Mouse (Mus musculus) liver (tissue): ENCODE results near the gene Myo5c.
A peak's percentile ranks its signal among the peaks of the same experiment; 100 is the strongest.

ENCODE experiments used
- DNase-seq: peaks from one replicate; pipeline ENCODE4 v3.0.0-alpha.2; 2020; ENCODE audit warnings: mixed read lengths

Gene Myo5c

DNA sequence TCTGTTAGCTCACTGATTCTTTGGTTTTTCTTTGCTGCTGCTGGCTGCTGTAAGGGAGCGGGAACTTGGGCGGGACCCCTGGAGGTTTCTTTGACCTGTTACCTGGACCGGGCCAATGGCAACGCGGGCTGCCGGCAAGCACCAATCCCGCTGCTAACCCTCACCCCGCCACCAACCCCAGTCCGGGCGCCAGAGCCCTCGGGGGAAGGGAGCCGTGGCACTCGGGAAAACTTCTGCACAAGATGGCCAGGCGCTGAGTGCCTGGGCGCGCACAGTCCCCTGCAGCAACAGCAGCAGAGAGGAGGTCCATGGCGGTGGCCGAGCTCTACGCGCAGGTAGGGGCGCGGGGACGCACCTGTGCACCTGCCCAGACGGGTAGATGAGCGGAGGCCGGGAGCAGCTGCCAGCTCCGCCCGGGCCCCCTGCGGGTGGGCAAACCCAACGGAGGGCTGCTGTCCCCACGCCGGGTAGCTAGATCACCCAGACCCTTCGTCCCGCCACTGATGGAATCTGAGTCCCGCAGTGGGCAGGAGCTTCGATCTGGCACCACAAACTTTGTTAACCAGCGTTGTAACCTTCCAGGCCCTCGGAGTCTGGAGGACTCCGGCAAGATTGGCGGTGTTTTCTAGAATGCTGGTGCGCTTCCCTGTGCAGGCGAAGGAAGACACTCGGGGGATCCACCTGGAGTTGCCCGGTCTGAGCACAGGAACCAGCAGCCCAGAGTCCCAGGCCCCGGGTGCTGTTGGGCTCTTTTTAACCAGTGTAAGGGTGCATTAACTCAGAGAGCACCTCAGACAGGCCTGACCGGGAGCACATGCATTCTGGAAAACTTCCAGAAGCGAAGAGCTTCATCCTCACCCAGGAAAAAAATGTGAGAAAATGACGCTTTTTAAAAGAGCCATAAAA lies at the start of gene Myo5c:
Gene Myo5c (plus strand): TSS at position 180 of the 906 bp plus-strand sequence.
- DNase-seq = peak; percentile 22

DNA sequence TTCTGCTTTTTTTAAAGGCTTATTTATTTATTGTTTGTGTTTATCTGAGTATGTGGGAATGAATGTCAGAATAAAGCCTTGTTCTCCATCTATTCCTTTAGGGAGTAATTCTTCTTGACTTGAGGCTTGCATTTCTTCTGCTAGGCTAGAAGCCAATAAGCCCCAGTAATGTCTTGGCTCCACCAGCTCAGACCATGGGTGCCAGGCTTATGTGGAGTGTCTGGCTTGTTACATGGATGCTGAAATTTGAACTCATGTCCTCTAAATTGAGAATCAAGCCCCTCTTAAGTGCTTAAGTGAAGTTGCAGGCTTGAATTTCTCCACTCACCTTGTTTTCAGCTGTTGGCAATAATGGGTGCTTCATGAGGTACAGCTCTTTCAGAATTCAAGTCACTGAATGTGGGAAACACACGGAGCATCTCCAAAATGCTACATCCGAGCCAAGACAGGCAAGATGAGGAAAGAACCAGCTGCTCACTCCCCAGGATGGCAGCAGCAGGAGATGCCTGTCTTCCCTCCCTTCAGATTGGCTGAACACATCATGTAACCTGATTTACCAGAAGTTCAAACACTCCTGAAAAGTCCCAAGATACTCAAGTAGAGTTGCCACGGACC lies 44.1 kb upstream of the Myo5c start:
- no peak for DNase-seq

DNA sequence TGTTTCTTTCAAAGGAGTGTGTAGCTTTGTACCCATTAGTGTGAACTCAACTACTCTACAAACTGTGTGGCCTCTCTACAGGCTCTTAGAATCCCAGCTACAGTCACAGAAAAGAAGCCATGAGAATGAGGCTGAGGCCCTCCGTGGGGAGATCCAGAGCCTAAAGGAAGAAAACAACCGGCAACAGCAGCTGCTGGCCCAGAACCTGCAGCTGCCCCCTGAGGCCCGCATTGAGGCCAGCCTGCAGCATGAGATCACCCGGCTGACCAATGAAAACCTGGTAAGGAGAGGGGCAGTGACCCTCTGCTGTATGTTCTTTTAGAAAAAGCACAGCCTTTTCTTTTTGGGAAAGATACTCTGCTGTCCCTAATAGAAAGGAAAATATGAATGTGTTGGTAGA lies 38.0 kb upstream of the Myo5c start:
- DNase-seq = no peak

DNA sequence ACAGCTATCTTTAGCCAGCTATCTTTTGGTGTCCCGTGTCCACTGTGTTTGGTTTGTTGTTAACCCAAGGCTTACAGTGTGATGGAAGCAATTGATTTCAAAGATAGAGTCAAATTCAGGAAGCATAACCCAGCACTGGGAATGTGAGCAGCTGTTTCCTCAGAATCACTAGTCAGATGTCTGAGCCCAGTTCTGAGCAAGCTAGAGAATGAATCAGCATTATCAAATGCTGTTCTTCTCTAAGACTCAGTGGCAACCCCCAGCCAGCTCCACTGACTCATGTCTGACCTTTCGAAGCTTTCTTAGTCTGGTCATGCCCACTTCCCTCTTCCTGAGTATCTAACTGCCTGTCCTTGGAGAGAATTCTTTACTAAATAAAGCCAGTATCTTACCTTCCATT lies 35.5 kb upstream of the Myo5c start:
- no peak for DNase-seq

DNA sequence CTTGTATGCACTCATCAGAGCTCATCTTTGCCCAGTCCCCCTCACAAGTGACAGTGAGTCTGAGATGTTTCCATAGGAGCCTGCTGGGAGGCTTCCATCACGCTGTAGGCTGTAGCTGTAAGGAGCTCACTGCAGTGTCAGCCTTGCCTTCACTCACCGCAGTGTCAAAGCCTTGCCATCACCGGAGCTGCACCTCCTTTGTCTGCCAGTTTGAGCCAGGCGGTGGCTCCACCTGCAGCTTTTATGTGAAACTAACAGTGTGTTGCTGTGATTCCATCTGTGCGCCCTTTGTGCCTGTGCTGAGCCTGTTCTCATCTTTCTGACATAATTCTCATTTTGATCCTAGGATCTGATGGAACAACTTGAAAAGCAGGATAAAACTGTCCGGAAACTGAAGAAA lies 34.5 kb upstream of the Myo5c start:
- no peak for DNase-seq

DNA sequence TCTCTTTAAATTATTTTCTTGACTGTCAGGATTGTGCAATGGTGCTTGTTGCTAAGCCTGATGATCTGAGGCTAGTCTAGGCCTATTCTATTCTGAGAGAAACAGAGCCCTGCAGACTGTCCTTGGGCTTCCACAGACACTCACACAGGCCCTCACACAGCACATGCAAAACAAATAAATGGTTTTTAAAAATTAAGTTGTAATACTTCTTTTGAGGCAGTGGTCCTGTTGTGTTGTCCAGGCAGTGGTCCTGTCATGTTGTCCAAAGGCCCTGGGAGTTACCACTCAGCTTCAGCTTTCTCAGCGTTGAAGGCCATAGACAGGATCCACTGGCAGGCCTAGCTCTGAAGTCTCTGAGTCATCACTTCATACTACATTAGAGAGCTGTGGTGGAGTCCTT lies 30.3 kb upstream of the Myo5c start:
- DNase-seq = no peak

DNA sequence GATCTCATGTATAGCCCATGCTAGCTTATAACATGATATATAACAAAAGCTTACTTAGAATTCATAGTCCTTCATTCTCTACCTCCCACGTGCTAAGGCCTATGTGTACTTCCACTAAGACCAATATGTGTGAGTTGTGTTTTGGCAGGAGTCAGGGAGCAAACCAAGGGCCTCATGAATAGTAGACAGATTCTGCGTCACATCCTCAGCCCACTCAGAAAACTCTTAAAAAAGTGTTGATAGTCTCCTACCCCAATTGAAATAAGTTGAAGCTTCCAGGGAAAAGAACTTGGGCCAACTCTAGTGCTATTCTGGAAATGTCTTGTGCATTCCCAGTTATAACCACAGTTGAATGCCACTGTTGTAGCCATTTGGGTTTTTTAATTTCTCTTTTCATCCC lies 29.8 kb upstream of the Myo5c start:
- DNase-seq = no peak

DNA sequence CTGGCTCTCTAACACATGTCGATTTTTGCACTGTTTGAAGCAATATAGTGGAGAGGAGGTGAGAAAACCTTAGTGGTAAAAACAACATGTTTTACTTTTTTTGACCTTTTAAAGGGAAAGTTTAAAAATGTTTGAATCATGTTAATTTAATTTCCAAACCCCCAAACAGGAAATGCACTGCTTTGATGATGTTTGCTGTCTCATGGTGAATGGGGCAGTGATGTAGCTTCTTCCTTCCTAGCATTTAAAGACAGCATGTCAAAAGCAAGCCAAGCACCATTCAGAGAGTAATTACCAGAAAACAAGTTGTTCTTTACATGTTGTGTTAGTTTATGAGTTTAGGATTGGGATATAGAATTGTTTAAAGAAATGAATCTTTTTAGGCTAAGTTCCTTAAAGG lies 22.6 kb upstream of the Myo5c start:
- DNase-seq = no peak

DNA sequence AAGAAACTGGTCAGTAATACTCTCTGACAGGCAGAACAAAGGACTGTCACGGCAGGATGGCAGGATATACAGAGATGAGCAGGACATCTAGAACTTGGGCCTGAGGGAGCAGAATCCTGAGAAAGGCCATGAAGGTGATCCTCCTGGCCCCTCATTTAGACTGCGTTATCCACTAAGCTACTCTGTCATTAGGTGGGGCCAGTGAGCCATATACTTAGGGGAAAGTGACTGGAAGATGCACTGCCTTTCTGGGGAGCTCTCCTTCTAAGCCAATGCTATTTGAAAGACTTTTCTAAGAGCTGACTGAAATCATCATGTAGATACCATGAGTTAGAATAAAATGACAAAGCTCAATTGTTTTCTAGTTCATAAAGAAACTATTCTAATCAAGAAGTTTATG lies 21.6 kb upstream of the Myo5c start:
- no peak for DNase-seq

DNA sequence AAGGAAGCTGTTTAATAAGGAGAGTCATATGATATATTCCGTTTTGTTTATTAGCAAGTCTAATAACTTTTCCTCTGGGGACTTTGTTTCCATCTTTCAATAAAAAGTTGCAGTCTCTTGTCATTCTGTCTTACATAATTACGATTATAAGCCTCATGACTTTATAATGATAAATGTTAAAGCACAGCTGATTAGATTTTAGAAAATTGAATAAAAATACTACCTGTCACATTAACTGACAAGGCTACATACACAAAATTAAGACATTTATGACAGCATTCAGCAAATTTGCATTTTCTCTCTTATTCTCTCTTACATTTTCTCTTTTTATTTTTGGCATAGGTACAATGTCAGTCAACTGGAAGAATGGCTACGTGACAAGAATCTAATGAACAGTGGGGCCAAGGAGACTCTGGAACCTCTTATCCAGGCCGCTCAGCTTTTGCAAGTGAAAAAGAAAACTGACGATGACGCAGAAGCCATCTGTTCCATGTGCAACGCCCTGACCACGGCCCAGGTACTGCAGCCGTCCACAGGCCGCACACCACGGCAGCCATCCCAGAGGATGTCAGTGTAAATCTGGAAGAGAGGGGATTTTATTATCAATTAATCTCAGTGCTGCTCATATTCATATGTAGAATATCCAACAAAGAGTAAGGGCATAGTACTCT lies 16.9 kb upstream of the Myo5c start:
- no peak for DNase-seq

DNA sequence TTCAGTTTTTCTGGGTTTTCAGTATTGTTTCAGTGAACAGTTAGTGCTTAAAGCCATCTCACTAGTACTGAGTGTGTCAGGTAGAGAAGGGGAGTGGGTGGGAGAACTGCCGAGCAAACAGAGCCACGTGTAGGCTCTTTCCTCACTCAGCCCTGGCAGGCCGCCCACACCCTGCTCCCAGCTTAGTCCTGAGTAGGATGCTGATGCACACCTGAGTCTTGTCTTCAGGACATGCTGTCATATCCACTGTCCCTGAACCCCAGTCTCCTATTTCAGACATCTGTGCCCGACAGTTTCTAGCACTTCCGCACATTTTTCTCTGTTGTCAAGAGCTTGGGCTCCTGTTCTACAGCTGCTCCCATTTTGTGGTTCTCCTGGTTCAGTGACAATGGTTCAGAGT lies 11.9 kb upstream of the Myo5c start:
- DNase-seq = no peak

DNA sequence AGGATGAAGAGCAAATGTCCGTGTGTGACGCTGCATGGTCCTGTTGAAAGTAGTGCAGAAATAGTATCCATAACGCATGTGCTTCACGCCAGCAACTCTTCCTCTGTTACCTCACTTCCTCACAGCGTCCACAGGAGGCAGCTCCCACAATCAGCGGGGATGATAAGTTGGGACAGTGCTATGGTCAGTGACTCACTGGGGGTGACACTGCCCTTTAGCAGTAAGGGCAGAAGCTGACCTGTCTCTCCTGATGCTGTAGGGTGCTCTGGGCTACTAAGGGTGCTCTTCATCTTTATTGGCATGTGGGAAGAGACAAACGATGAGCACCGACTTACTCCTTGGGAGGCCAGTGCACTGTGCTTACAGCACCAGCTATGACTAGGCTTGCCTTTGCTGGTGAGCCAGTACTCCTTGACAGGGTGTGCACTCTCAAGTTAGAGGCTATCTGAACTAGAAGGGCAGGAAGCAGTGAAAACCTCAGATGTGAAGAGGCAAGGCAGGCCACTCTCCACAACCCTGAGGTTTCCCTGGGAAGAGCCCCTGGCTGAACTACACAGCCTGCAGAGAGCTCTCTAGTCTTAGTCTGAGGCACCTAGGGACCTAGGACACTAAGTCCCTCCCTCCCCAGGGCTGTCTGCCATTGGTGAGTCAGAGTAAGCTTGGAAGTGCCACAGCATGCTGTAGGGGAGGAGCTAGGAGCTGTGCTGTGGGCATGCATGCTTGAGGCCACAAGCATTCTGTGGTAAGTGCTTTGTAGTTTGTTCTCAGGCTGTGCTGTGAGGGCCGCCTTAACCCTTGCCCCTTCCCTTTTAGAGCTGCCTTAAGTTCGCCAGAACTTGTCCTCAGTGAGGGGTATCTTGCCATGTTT lies 10.2 kb upstream of the Myo5c start:
- DNase-seq = peak; percentile 28

DNA sequence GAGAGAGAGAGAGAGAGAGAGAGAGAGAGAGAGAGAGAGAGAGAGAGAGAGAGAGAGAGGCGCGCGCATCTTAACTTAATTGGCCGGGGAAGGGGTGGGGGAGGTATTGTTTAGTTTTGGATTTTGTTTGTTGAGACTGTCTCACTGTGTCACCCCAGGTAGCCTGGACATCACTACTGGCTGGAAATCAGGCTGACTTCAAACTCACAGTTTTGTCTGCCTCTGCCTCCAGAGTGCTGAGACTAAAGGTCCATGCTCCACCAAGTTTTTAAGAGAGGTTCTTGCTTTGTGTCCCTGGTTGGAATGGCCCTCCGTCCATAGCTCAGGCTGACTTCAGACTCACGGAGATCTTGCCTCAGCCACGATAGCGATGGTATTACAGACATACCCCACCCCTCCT lies 1.0 kb downstream of the Myo5c start:
- no peak for DNase-seq

DNA sequence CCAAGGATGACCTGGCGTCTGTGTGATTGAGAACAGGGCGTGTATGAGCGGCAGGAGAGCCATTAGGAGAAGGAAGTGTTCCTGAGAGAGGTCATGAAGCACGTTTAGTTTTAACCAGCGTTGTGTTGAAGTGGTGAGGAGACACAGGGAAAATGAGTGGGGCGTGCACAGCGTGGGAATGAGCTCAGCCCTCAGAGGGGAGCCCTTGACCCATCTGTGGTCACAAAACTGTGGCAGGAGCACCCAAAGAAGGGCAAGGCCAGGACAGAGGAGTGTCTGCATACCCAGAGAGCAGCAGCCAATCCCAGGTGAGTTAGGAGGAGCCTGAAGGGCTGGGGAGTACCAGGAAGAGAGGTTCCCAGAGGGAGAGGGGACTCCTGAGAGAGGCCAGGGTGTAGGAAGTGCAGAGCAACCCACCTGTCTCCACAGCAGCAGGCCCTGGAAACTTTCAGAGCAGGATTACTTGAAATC lies 2.5 kb downstream of the Myo5c start:
- no peak for DNase-seq

DNA sequence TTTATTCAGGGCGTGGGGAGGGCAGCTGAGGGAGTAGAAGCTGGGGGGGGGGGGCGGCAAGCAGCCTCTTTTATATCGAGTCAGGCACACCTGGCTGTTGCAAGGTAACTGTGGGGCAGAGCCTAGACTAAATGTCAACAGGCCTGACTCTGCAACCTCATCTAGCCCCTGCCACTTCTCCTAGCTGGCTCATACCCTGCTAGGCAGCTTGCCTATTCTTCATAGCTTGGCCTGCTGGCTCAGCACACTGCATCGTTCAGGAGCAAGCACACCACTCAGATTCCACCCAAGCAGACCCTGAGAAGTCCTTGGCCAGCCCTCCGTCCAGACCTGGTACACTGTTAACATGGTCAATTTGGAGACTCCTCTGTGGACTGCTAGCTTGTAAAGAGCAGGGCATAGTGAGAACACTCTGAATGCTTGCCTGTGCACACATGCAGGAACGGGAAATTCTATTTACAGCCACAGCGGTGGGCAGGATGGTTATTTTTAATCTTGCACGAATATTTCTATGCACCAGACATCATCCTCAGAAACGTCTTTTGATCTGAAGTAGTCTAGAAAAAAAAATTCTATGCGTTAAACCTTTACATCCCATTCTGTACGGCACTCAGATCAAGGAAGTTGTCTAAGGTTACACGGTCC lies 3.3 kb downstream of the Myo5c start:
- DNase-seq = no peak

DNA sequence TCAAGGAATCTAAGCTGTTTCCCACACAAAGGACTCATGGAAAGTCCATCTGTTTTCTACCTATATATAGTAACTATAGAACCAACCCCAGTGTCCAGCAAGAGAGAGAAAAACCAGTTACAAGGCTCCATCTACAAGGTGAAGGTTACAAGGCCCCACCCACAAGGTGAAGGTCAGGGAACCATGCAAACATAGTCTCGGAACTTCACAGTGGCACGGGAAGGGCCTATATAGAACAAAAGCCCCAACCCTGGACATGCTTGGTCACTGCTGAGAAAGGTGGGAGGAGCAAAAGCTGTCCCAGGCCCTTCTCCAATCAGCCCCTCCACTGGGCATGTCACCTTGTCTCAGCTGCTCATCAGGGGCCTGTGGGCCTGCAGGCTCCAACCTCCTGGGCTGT lies 3.9 kb downstream of the Myo5c start:
- DNase-seq = no peak

DNA sequence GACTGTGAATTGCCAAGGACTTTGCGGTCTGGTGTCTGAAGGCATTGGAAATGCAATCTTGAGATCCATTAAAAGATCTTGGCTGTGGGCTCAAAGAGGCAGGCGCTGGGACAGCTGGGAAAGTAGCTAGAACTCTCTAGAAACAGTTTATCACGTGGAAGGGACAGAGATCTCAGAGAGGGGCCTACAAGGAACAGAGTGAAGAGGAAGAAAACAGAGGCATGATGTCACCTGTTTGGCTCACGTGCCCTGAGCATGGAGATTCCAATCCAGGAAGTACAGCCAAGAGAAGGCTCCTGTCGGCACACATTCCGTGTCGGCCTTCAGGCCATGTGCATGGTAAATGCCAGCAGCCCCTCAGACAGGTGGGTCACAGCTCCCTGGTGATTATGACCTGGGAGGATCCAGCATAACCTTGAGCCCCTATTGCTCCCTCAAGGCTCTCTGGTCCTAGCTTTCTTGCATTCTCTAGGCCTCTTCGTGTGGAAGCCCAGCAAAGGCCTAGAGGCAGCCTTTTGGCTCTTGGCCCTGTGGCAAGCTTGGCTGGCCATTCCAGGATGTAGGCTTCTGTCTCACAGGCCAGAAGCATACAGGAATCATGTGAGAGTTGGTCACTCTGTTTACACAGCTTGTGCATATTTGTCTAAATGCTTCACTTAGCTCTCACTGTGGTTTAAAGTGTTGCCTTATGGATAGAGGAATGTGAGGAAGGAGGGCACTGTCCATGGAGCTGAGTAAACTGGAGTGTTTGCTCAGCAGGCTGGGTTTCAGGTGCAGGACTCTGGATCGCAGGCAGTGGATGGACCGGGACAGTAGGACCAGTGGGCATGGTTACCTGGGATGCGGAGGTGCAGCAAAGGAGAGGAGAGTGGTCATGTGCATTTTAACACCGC lies 4.8 kb downstream of the Myo5c start:
- no peak for DNase-seq

DNA sequence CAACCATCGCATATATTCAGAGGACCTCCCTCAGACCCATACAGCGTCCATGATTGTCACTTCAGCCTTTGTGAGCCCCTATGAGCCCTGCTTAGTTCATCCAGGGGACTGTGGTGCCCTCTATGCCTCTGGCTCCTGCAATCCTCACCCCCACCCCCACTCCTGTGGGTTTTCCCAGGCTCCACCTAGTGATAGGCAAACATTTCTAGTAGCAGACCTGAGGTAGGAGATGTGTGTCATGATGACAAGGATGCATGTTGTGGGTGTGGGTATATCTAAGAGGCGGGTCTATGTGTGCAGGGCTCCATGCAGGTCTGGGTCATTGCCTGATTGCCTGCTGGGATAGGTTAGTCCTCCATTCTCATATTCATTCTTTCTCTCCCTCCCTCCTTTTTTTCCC lies 6.4 kb downstream of the Myo5c start:
- DNase-seq = no peak

DNA sequence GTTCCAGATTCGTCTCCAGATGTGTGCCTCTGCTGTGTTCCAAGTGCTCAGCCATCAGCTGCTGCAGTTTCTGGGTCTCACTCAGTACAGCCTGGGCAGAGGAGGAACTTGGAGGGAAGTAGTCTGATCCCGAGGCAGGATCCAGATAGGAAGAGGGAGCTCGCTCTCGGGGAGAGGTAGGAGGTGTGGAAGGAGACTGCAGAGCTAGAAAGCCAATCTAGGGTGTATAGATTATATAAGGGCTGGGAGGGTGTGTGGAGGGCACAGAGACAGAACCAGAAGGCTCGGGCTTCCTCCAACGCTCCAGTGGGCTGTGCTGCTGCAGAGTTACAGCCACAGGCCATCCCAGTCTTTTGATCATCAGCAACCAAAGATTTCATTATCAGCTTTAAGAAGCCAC lies 11.2 kb downstream of the Myo5c start:
- no peak for DNase-seq

DNA sequence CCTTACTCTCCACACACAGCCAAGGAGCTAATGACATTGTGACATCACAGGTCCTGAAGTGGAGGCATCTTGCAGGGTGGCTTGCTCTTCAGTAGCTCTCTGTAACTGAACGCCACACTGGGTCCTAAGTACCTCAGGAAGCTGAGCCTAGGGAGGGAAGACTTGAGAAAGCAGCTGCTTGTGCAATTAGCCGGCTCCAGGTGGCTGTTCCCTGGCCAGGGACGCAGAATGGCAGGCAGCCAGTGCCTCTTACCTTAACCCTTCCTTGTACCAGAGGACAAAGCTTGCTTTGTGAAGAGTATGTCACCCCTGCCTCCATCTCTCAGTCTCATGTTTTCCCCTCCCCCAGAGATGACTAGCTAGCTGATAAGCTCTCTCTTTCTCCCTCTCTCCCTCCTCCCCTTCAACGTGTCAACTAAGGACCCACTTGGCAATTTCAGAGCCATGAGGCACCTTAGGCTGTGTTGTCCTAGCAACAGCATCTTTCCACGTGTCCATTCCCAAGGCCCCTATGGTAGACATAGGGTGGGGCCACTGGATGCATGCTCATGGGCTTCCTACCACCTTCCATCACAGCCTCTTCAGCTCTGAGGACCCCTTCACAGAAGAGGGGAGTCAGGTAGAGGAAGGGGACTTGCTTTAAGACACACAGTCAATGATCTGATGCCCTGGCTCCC lies 12.0 kb downstream of the Myo5c start:
- DNase-seq = no peak

DNA sequence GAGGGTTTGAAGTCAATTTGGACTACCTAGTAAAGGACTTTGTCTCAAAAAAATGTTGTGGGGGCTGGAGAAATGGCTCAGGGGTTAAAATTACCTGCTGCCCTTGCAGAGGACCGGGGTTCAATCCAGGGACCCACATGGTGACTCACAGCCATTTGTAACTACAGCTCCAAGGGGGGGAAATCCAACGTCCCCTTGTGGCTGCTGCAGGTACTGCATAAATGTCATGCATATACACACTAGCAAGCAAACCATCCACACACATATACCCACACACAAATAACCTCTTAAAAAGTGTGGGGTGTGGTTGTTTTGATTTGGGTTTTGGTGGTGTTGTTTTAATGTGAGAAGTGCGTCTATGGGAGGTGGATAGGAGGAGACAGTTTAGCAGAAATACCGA lies 12.7 kb downstream of the Myo5c start:
- no peak for DNase-seq
